Mouse (Mus musculus) forebrain, postnatal 0 days (tissue): ENCODE data around the gene Hephl1. TPM values are rescaled to one million over a fixed set of nuclear protein-coding genes. Genes with fewer than 3 reads are reported as not detected.
"Not testable (repeated sequence)": the region's sequence is repeated elsewhere in the genome, so short reads cannot be mapped to it uniquely, and the experiment has no call there.

Source experiments
- ATAC-seq: fragments of 200-750 bp; cut with Nextera tagmentation; 2 replicates; pipeline ENCODE4 v1.8.0; 2017; ENCODE audit warnings: mild to moderate bottlenecking, moderate library complexity
- DNase-seq: peaks from one replicate; pipeline ENCODE4 v3.0.0-alpha.2; 2015
- H3K27ac ChIP-seq: fragments of 300-500 bp; sonication (generic); 2 replicates; pipeline ENCODE4 v1.5.1; 2014; ENCODE audit warnings: low read depth, mild to moderate bottlenecking, antibody characterized with exemption, low read length, moderate library complexity, mixed read lengths
- H3K27me3 ChIP-seq: fragments of 300-500 bp; sonication (generic); 2 replicates; pipeline ENCODE4 v1.6.1; 2014; ENCODE audit warnings: mild to moderate bottlenecking, low read length, mixed read lengths; ENCODE audit not compliant: insufficient read depth
- H3K36me3 ChIP-seq: fragments of 300-500 bp; sonication (generic); 2 replicates; pipeline ENCODE4 v1.6.1; 2014; ENCODE audit warnings: mild to moderate bottlenecking, moderate library complexity; ENCODE audit not compliant: insufficient read depth
- H3K4me1 ChIP-seq: fragments of 300-500 bp; sonication (generic); 2 replicates; pipeline ENCODE4 v1.6.1; 2014; ENCODE audit warnings: antibody characterized with exemption; ENCODE audit not compliant: insufficient read depth
- H3K4me2 ChIP-seq: fragments of 300-500 bp; sonication (generic); 2 replicates; pipeline ENCODE4 v1.6.1; 2014; ENCODE audit warnings: low read depth, mild to moderate bottlenecking, moderate library complexity
- H3K4me3 ChIP-seq: fragments of 300-500 bp; sonication (generic); 2 replicates; pipeline ENCODE4 v1.5.1; 2014; ENCODE audit warnings: low read depth, low read length, mixed read lengths
- H3K9ac ChIP-seq: fragments of 300-500 bp; sonication (generic); 2 replicates; pipeline ENCODE4 v1.6.1; 2014; ENCODE audit warnings: mild to moderate bottlenecking
- H3K9me3 ChIP-seq: fragments of 300-500 bp; sonication (generic); 2 replicates; pipeline ENCODE4 v1.6.1; 2016; ENCODE audit warnings: low read length
- CTCF ChIP-seq: sonication (generic); IDR thresholded peaks from 2 replicates; pipeline ENCODE4 v1.5.1; 2016; ENCODE audit warnings: antibody characterized with exemption, control low read depth, low read depth
- WGBS: fragments of 180-500 bp; shearing (Covaris S2); extraction: QIAGEN DNeasy Blood & Tissue Kit; methylation state at CpG from one replicate; pipeline ENCODE4 v1.1.7; 2014; 5-methylcytosine and 5-hydroxymethylcytosine counted together
- polyA plus RNA-seq: library from polyadenylated mRNA; unstranded; fragments of >200 nt; fragmentation: Nextera tagmentation; extraction: Ambion mirVana; gene quantifications from 2 replicates; pipeline ENCODE4 v1.2.1, GENCODE M21; 2015
- total RNA-seq: library from RNA; depleted of rRNA; stranded (reverse); fragments of >200 nt; gene quantifications from 2 replicates; pipeline ENCODE4 v1.2.3, GENCODE M21; 2014

Hephl1 gene
- total and polyA plus RNA-seq, 2 experiments from 2014 or later = not detected

GRCm38 (mm10) chr9:15119515-15119914 lies 7.6 kb upstream of the Hephl1 start:
- H3K36me3 ChIP-seq = no peaks in the 10 kb centered on the region
- 74% methylated on average over 1 of the region's 1 CpGs for WGBS
- H3K27me3 ChIP-seq = no peaks in the 10 kb centered on the region
- no peaks in the 10 kb centered on the region for H3K9me3 ChIP-seq
- no peak overlapping the region for H3K27ac ChIP-seq
- H3K4me1 ChIP-seq = no peaks in the 10 kb centered on the region
- no peak overlapping the region for H3K9ac ChIP-seq
- no peak overlapping the region for H3K4me2 ChIP-seq
- H3K4me3 ChIP-seq = no peak overlapping the region
- no peak for TF ChIP-seq CTCF
- ATAC-seq (no peak), DNase-seq (no peak)

GRCm38 (mm10) chr9:15116165-15116564 lies 4.3 kb upstream of the Hephl1 start:
- no peak for TF ChIP-seq CTCF
- no peaks in the 10 kb centered on the region for H3K9me3 ChIP-seq
- 89% methylated on average over 2 of the region's 2 CpGs for WGBS
- H3K4me2 ChIP-seq = no peak overlapping the region
- H3K27me3 ChIP-seq = no peaks in the 10 kb centered on the region
- no peaks in the 10 kb centered on the region for H3K4me1 ChIP-seq
- H3K36me3 ChIP-seq = no peaks in the 10 kb centered on the region
- no peak overlapping the region for H3K27ac ChIP-seq
- H3K4me3 ChIP-seq = no peak overlapping the region
- ATAC-seq (no peak), DNase-seq (no peak)
- H3K9ac ChIP-seq = no peak overlapping the region

GRCm38 (mm10) chr9:15114102-15114501 lies 2.2 kb upstream of the Hephl1 start:
- no peak overlapping the region for H3K4me3 ChIP-seq
- no peaks in the 10 kb centered on the region for H3K27me3 ChIP-seq
- no peaks in the 10 kb centered on the region for H3K36me3 ChIP-seq
- 33% methylated on average over 6 of the region's 6 CpGs for WGBS
- no peak overlapping the region for H3K4me2 ChIP-seq
- ATAC-seq (no peak), DNase-seq (no peak)
- no peak overlapping the region for H3K9ac ChIP-seq
- H3K27ac ChIP-seq = no peak overlapping the region
- TF ChIP-seq CTCF = no peak
- H3K9me3 ChIP-seq = no peaks in the 10 kb centered on the region
- no peaks in the 10 kb centered on the region for H3K4me1 ChIP-seq

GRCm38 (mm10) chr9:15108101-15108500 lies 3.8 kb downstream of the Hephl1 start:
- Histone ChIP-seq H3K4me3 (no peak overlapping the region), H3K4me2 (no peak overlapping the region), H3K36me3 (no peaks in the 10 kb centered on the region), H3K27me3 (no peaks in the 10 kb centered on the region), H3K9ac (no peak overlapping the region), H3K27ac (no peak overlapping the region), H3K9me3 (no peaks in the 10 kb centered on the region), H3K4me1 (no peaks in the 10 kb centered on the region)
- TF ChIP-seq CTCF = no peak
- ATAC-seq (no peak), DNase-seq (no peak)
- WGBS = 48% methylated on average over 9 of the region's 9 CpGs

GRCm38 (mm10) chr9:15105136-15105535 lies 6.8 kb downstream of the Hephl1 start:
- DNase-seq (no peak), ATAC-seq (no peak)
- no peak overlapping the region for H3K27ac ChIP-seq
- no peaks in the 10 kb centered on the region for H3K9me3 ChIP-seq
- no peaks in the 10 kb centered on the region for H3K27me3 ChIP-seq
- TF ChIP-seq CTCF = no peak
- no peaks in the 10 kb centered on the region for H3K4me1 ChIP-seq
- H3K4me3 ChIP-seq = no peak overlapping the region
- no peak overlapping the region for H3K4me2 ChIP-seq
- WGBS = 86% methylated on average over 4 of the region's 4 CpGs
- H3K9ac ChIP-seq = no peak overlapping the region
- no peaks in the 10 kb centered on the region for H3K36me3 ChIP-seq

GRCm38 (mm10) chr9:15103579-15104300 lies 8.2 kb downstream of the Hephl1 start:
- no peak overlapping the region for H3K27ac ChIP-seq
- no peaks in the 10 kb centered on the region for H3K9me3 ChIP-seq
- 74% methylated on average over 11 of the region's 11 CpGs for WGBS
- DNase-seq (no peak), ATAC-seq (no peak)
- H3K4me1 ChIP-seq = no peaks in the 10 kb centered on the region
- no peak overlapping the region for H3K9ac ChIP-seq
- no peak overlapping the region for H3K4me2 ChIP-seq
- TF ChIP-seq CTCF = no peak
- H3K4me3 ChIP-seq = no peak overlapping the region
- no peaks in the 10 kb centered on the region for H3K36me3 ChIP-seq
- no peaks in the 10 kb centered on the region for H3K27me3 ChIP-seq

- WGBS = 82% methylated on average over 7 of the region's 7 CpGs
- ATAC-seq (no peak), DNase-seq (no peak)
- no peak overlapping the region for H3K9ac ChIP-seq
- H3K4me1 ChIP-seq = no peaks in the 10 kb centered on the region
- no peaks in the 10 kb centered on the region for H3K27me3 ChIP-seq
- no peak for TF ChIP-seq CTCF
- no peak overlapping the region for H3K27ac ChIP-seq
- no peak overlapping the region for H3K4me2 ChIP-seq
- H3K36me3 ChIP-seq = no peaks in the 10 kb centered on the region
- H3K9me3 ChIP-seq = no peaks in the 10 kb centered on the region
- H3K4me3 ChIP-seq = no peak overlapping the region
Measured at GRCm38 (mm10) chr9:15101531-15102161, 10.3 kb downstream of the Hephl1 start.

- H3K9me3 ChIP-seq, H3K27me3 ChIP-seq, H3K4me1 ChIP-seq, H3K4me3 ChIP-seq, ATAC-seq, H3K36me3 ChIP-seq, H3K27ac ChIP-seq, H3K4me2 ChIP-seq, DNase-seq, H3K9ac ChIP-seq: not testable (repeated sequence)
- 94% methylated on average over 7 of the region's 7 CpGs for WGBS
Measured at GRCm38 (mm10) chr9:15098421-15098820, 13.5 kb downstream of the Hephl1 start.
